Mouse (Mus musculus): ENCODE results near the gene Atp5e.

The Atp5e gene

DNA sequence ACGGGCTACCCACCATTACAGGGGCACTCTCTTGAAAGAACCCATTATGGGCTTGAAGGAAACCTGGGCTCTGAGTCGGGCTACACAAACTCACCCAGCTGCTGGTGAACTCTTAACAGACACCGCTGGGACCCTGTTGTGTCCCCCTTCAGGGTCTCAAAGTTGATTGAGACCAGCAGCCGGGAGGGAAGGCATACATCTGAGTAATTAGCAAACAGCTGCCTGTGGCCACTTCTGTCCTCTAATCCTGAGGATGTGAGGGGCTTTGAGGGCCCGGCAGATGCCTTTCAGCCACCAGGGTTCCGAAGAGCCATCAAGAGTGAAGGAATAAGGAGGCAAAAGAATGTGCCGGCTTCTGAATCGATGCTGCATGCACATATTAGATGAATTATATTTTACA, 17.0 kb downstream of the Atp5e start:
- no peak for DNase-seq (ENCODE audit: low spot score)

DNA sequence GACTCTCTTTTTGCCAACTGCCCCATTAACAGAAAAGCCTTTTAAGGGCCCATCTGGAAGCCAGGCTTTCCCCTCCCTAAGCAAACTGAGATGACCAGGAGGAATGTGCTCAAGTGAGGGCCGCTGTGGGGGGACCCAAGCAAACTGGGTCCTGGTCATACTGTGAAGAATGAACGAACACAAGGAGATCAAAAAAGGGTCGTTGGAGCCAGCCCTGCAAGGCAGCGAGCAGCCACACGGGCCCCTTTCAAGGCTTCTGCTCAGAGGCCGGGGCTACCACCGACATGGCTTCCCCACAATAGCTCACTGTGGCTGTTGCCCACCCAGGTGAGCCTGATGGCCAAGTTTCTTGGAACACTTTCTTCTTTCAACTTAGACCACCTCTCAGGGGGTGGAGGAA, 17.4 kb downstream of the Atp5e start:
- no peak for DNase-seq (ENCODE audit: low spot score)

DNA sequence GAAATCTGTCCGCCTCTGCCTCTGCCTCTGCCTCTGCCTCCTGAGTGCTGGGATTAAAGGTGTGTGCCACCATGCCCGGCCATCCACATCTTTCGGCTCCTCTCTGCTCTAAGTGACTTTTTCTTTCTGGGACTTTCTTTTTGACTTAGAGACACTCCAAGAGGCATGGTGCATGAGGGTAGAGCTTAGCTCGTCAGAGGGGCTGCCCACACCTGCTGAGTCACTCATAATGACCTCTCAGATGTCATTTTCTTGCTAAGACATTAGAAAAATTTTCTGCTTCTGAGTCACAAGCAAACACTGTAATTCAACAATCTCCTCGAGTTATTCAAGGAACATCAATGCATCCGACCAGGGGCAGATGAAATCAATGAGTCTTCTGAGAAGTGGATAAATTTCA, 18.9 kb downstream of the Atp5e start:
- no peak for DNase-seq (ENCODE audit: low spot score)

DNA sequence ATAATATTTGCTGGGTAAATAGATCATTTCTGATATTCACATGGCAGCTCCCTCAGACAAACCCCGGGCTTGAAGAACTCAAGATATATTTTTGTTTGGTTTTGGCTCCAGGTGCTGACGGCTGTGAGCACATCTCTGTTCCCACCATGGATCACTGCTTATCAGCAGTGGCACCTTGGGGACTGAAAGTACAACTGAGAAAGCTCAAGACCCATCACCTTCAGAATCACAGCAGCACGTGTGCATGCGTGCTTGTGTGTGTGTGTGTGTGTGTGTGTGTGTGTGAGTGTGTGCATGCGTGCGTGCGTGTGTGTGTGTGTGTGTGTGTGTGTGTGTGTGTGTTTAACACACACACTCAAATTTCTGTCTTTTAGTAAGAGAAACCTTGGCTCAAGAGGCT, 19.5 kb downstream of the Atp5e start:
- DNase-seq (ENCODE audit: low spot score): no peak

DNA sequence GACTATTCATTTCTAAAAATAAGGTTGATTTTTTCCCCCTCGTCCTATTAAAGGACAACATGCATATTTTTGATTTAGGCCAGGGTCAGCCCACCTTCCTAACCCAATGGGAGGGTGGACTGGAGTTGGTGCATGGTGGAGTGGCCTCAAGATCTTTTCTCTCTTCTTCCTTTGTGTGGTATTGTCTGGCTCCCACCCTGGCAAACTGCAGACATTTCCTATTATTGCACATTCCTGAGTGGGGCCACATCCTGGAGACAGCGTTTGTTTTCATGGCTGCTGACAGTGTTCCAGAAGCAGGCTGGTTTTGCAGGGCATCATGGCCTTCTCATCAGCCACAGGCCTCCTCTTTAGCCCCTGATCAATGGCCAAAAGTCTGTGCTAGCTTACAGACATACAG, 20.9 kb downstream of the Atp5e start:
- no peak for DNase-seq (ENCODE audit: low spot score)

DNA sequence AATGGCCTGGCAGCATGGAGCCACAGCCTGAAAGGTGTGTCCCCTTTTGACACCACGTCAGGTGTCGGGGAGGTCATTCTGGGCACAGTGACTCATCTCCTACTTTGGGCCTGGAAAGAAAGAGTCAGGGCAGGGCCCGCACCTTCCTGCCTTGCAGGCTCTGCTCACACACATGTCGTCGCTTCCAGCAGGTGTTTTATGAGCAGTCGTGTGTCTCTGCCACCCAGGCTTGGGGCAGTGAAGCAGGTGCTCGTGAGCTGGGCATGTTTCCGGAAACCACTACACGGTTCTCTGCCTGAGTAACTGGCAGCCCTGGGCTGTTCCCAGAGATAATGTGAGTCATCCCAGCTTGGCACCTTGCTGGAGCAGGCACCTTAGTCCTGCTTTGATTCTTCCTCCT, 21.4 kb downstream of the Atp5e start:
- DNase-seq (ENCODE audit: low spot score): no peak

DNA sequence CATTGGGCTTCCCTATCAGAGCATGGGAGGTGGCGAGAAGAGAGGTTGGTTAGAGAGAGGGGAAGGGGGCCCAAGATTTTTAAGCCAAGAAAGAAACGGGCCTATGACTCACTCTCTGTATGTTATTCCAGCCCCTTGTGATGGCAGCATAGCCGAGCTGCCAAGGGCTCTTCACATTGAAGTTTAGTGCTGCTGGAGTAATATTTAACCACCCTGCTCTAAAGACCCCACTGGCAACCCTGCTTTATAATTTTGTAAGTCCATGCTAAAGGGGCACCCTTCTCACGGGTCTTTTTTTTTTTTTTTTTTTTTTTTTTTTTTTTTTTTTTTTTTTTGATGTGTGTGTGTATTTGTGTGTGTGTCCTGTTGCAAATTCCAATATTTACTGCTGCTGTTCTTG, 22.0 kb downstream of the Atp5e start:
- no peak for DNase-seq (ENCODE audit: low spot score)

DNA sequence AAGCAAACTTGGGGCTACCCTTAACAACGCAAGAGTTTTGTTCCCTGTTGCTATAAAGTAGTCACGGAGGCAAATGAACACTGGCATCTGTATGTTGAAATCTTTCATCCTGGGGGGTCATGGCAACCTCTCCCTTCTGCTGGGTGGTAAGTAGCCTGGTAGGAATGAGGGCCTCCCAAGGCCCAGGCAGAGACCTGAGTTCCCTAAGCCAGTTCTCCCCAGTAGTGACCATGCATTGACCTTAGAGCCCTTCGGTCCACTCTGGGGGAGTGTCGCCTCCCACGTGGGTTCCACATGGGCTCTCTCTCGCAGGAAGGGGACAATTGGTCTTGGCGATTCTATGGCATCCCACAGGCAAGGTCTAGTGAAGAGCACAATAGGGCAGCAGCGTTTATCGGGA, 23.9 kb downstream of the Atp5e start:
- no peak for DNase-seq (ENCODE audit: low spot score)

DNA sequence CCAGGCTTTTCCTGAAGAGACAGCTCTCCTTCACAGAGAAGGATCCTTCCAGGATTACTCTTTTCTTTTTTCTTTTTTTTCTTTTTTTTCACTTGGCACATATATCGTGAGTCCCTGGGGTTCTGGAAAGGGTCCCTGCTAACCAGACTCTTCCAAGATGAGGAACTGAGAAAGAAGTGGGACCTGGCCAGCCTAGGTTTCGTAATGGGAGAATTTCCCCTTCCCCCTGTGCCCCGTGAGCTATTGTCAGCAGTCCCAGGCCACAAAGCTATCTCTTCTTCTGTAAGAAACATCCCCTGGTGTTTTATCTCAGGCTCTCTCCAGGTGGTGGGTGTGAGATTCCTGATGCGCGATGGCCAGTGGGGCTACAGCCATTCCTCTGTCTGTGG, 24.5 kb downstream of the Atp5e start:
- no peak for DNase-seq (ENCODE audit: low spot score)

DNA sequence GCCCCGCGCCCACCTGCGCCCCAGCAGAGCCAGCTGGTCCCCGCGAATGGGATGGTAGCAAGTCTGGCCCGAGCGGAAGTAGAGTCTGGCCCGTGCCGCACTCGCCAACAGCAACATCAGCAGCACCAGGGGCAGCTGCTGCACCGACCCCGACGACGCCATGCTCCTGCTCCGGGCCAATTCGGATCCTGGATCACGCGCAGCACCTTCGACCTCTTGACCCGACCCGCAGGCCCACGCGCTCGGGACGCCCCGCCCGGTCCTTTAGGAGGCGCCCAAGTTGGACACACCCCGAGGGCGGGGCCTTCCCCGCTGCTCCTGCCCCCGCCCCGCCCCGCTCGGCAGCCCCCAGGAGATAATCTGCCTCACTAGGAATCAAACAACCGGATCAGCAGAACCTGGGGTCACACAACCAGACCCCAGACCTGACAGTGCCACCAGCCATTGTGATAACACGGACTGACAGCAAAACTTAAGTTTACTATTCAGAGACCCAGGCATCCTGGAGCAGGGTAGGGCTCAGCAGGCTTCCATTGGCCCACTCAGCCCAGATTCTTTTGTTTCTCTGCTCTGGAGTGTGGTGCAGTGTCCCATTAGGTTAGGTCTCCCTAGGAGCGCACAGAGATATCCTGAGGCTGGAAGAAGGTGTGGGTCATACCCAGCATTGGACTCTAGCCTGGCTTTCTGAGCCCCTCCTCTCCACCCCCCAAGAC, 25.0 kb downstream of the Atp5e start, which contains the start of gene Ctsz:
Gene Ctsz (minus strand): TSS at position 303 of the 713 bp plus-strand sequence.
- DNase-seq (ENCODE audit: low spot score): no peak

DNA sequence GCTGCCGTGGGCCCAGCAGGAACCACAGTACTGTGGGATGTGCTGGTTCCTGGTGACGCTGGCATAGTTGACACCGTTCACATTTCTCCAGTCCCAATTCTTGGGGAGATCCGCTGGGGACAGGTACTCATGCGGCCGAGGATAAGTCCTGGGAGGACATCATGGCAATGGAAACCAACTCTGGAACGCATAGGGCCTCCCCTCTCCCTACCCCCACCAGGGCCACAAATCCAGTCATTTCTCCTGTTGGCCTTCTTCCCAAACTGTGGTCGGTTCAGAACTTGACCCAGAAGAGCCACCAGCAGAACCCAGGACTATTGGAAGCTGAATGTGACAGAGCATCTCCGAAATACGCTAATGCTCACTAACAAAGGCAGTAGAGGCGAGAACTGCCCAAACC, 25.7 kb downstream of the Atp5e start:
- no peak for DNase-seq (ENCODE audit: low spot score)

DNA sequence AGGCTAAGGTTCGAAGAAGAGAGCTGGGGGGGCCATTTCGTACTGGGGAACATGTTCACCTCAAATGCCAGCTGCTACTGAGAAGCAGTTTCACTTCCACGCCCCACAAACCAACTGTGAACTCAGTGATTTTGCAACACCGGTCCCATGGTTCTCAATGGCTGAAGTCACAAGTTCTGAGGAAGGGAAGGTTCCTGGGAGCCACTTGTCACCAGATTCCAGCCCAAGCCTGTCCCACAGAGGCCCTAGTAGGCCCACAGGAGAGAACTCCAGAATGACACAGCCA, 26.3 kb downstream of the Atp5e start:
- DNase-seq (ENCODE audit: low spot score): no peak

DNA sequence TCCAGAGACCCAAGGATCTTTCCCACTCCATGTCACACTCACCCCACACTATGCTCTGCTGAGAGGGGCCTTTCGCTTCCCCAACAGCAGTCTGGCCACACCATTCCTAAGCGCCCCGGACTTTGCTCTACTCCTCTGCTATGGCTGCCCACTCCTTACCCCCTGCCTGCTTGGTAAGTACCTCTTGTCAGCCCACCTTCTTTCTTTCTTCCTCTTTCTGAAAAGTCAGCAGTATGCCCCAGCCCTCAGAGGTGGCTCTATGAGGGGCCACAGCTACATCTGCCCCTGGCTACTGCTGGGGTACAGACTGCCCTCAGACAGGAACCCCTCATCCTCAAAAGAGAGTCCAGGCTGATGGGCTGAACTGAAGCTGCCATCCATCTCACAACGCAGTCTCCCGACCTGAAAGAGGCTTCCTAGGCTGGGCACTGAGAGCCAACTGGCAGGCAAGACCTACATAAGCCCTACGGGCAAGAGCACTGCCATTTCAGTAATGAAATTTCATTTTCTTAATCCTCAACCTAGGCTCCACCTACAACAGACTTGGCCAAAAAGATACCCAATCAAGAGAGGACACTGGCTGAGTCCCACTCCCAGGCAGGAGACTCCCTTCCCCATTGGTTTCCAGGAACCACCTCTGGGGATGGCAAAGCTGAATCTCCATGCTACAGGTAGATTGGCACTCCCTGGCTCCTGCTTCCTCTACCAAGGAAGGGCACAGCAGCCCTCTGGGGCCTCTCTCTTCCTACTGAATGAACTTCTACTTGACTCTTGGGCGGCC, 26.8 kb downstream of the Atp5e start:
- no peak for DNase-seq (ENCODE audit: low spot score)

DNA sequence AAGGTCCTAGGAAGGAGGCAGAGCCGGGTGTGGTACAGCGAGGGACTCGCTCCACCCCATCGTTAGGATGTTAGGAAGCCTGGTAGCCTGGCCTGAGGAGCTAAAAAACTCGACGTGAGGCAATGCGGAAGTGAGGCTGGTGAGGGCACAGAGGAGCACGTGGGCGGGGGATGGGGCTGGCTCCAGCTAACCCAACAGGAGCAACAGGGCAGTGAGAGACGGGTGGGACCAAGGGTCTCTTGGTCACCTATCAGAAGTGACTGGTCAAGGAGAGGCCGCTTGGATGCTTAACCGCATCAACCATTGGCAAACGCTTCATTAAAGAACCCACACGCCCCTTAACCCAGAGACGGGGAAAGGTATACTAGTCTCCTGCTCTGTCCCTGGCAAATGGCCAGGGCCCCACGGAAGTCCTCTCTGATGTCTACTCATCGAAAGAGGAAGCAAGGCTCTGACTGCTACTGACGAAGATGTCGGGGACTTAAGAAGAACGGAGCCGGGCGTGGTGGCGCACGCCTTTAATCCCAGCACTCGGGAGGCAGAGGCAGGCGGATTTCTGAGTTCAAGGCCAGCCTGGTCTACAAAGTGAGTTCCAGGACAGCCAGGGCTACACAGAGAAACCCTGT, 27.7 kb downstream of the Atp5e start:
- no peak for DNase-seq (ENCODE audit: low spot score)

DNA sequence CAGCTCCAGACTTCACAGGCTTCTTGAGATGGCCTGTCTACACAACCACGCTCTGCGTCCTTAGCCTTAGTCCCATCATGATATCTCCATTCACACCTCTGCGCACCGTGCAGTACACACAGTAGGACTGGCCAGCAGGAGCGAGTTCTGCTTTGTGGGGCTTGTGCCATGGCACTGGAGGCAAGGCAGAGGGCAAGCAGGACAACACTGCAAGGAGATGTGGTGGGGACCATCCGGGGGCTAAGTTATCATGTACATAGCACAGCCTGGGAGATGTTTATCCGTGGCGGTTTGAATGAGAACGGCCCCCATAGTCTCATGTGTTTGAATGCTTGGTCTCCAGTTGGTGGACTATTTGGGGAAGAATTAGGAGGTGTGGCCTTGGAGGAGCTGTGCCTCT, 29.0 kb downstream of the Atp5e start:
- DNase-seq (ENCODE audit: low spot score): no peak

DNA sequence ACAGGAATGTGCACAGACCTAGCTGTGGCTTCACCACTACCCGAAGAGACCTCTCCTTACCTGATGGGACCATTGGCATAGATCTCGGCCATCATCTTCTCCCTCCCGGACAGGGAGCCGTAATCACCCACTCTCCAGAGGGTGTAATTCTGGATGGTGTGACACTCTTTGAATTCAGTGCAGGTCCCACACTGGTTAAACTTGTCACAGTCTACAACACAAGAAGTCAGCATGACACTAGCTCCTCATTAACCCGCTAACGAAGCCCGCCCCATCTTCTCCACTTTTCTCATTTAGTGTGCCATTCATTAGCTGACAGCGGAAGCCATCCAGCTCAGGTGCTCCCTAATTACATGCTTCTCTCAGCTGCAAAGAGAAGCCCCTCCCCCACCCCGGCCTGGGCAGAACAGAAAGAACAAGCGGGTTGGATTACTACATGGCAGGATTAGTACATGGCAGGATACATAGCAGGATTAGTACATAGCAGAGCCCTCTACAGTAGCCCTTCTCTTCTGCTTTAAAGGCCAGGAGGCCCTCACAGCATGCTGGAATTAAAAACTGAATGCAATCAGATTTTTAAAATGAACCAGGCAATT, 34.8 kb downstream of the Atp5e start:
- DNase-seq (ENCODE audit: low spot score): no peak

DNA sequence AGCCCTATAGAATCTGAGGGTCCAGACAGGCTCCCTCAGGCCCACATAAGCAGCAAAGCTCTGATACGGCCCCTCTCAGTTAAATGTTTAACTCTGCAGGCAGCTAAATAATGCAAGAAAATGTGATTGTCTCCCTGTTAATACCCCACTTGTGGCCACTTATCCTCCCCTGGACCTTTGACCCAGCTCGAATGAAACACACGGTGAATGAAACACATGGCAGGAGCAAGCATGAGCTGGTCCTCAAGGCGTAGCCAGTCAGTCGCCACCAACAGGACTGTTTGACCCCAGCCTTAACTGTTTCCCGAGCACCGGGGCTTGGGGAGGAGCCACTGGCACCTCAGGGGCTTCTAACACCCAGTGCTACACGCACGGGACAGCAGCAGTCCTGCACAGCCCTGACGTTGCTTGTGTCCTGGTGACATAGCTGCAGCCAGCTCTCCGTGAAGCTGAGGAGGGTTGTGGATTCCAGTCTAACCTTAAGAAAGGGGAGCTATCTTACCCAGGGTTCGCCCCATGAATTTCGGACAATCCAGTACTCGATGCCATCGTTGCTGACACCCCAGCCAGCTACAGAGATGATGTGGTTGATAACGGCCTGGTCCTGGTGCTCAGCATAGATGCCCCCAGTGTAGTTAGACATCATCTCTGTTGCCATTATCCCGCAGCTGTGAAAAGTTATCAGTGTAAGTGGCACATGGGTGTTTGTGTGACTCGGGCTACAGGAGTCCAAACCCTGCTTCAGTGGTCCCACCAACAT, 35.6 kb downstream of the Atp5e start:
- no peak for DNase-seq (ENCODE audit: low spot score)

DNA sequence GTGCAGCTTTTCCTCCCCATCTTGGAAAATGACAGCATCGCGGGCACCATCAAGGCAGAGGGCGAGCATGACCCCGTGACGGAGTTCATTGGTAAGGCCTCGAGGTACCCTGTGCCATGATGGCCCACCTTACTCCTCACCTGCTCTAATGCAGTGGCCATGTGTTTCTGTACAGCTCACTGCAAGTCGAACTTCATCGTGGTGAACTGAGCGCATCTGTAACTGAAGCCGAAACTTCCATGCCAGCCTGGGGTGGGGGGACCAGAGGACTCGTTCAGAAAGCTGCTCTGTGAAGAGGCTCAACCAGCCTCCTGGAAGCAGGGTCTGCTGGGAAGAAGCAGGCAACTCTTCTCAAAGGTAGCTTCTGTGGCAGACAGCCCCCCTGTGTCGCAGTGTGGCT, 37.0 kb downstream of the Atp5e start:
- no peak for DNase-seq (ENCODE audit: low spot score)

DNA sequence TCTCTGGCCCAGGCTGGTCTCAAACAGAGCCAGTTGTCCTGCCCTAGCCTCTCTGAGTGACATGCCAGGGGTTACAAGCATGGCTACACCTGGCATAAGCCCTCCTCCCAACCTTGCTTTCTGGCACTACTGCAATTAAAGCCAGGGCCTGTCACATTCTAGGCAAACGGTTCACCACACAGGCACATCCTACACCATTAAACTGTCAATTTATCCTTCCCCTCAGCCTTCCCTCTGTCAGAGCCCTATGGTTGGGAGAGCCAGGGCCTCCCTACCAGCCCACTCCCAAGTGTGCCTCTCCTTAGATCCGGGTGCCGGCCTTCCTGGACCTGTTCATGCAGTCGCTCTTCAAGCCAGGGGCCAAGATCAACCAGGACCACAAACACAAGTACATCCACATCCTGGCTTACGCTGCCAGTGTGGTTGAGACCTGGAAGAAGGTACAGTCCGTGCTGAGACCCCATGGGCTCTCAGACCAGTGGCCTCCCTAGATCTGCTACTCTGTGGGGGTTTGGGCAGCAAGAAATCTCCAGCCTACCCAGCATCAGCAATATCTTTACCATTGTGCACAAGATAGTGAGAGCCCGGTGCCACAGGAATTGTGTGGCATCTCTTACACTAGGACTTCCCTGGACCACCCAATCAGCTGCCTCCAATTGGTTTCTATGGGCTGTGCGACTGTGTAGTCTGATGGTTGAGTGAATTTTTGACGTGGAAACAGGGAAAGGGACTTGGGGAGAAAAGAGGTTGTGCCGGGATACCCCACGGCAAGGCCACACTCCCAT, 39.4 kb downstream of the Atp5e start:
- no peak for DNase-seq (ENCODE audit: low spot score)

DNA sequence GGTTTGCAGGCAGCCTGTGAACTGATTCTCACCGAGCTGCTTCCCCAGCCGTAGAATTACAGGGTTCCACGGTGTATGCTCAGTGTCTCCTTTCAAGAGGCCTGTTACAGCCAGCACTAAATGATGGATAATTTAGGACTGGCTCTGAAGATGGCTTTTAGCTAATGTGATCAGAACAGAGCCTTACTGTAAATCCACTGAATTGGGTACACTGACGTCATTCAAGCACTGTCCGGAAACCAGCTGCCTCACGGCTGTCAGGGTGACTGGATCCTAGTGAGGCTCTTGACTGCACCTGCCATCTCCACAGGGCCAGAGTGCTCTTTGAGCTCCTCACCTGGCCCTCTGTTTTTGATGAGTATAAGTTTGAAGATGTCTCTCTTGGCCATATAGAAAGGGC, 42.8 kb downstream of the Atp5e start:
- no peak for DNase-seq (ENCODE audit: low spot score)

DNA sequence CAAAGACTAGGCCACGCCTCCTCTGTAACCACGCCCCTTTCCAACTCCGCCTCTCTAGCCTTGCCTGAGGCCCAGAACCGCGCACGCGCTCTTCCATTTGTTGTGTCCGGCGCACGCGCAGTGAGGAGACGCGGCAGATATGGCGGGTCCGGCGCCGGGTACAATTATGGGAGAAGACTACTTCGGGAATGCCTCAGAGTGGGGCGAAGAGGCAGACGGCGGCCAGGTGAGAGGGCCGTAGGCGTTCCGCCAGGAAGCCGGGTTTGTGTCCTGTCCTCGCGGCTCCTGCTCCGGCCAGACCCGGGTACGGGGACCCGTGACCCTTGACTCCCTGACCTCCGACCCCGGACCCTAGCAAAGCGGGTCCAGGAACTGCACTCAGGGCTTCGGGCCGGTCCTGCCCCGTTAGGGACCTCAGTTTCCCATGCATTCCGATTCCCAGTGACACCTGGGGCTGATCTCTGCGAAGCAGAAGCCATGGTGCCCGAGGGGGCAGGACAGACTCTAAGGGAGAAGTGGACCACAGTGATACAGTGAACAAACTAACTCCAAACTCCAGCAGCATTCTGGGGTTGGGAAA, 48.1 kb downstream of the Atp5e start, which contains the start of gene Nelfcd:
Gene Nelfcd (plus strand): TSS at position 74 of the 580 bp plus-strand sequence.
- DNase-seq (ENCODE audit: low spot score): peak; percentile 70
